Mouse (Mus musculus) cerebellum, adult 2 months (tissue): ENCODE measurements at regions not wholly inside any gene's neighbourhood (a gene's known extent, or its start where the extent isn't known, plus 50 kb on each side); places are given as distances from the start of the nearest gene placed in this dataset.

Experiments
- DNase-seq, 2 experiments: peaks; one replicate each; pipeline ENCODE4 v3.0.0; 2021
- H3K27ac ChIP-seq: fragments of 200-500 bp; 2 replicates; pipeline ENCODE4 v1.5.1; 2012; ENCODE audit warnings: low read length, control low read depth, inconsistent platforms; ENCODE audit not compliant: insufficient read depth
- H3K27me3 ChIP-seq: fragments of 200-500 bp; 2 replicates; pipeline ENCODE4 v1.6.1; 2012; ENCODE audit warnings: inconsistent platforms, mild to moderate bottlenecking, low read length, moderate library complexity; ENCODE audit not compliant: control insufficient read depth, insufficient read depth
- H3K4me1 ChIP-seq: fragments of 200-500 bp; 2 replicates; pipeline ENCODE4 v1.6.1; 2011; ENCODE audit warnings: low read length; ENCODE audit not compliant: control insufficient read depth, insufficient read depth
- H3K4me3 ChIP-seq: fragments of 200-500 bp; replicated peaks from 2 replicates; pipeline ENCODE3; 2011; ENCODE audit warnings: mild to moderate bottlenecking, low read depth, low read length, control low read depth; ENCODE audit not compliant: insufficient read depth
- CTCF ChIP-seq: fragments of 200-500 bp; IDR thresholded peaks from 2 replicates; pipeline ENCODE4 v1.5.1; 2011; ENCODE audit warnings: low read depth, mild to moderate bottlenecking, control low read depth, low read length, moderate library complexity, borderline replicate concordance; ENCODE audit not compliant: insufficient read depth
- POLR2A ChIP-seq: fragments of 200-500 bp; IDR thresholded peaks from 2 replicates; pipeline ENCODE4 v1.6.1; 2011; ENCODE audit warnings: low read length, control low read depth, borderline replicate concordance; ENCODE audit not compliant: insufficient read depth
- WGBS: fragments of 180-500 bp; shearing (Covaris S2); methylation state at CpG from one replicate; pipeline ENCODE4 v1.1.7; 2018; 5-methylcytosine and 5-hydroxymethylcytosine counted together

DNA sequence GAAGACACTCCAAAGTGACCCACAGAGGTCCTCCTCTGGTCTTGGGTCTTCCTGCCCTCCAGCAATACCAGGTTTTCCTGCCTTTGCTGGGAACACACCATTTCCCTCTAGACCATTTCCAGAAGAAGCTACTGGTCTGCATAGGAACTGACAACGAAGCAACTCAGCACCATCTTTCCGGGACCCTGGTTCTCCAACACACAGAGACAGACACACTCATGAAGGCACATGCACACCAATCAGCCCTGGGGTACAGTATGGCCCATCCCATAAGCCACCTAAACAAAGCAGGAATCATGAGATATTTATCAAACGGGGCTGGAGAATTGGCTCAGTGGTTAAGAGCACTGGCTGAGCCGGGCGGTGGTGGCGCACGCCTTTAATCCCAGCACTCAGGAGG is 80.4 kb upstream of the Calm2 start:
- TF ChIP-seq POLR2A (no peak), CTCF (no peak)
- no peak for DNase-seq
- H3K27ac ChIP-seq, result no peak overlapping the region
- H3K27me3 ChIP-seq, result no peaks in the 10 kb centered on the region
- no peak overlapping the region for H3K4me3 ChIP-seq
- H3K4me1 ChIP-seq, result peaks cover 13% of the 10 kb centered on the region
- 97% methylated on average over 7 of the region's 7 CpGs for WGBS

GRCm38 (mm10) chr17:87530162-87530817 is 83.6 kb upstream of the Calm2 start:
- H3K27ac ChIP-seq, result peak overlapping the region; percentile 49
- peak; percentile 17; the same call in 1 of the 2 replicates for TF ChIP-seq POLR2A
- TF ChIP-seq CTCF, result peak; percentile 71
- 16% methylated on average over 29 of the region's 29 CpGs for WGBS

DNA sequence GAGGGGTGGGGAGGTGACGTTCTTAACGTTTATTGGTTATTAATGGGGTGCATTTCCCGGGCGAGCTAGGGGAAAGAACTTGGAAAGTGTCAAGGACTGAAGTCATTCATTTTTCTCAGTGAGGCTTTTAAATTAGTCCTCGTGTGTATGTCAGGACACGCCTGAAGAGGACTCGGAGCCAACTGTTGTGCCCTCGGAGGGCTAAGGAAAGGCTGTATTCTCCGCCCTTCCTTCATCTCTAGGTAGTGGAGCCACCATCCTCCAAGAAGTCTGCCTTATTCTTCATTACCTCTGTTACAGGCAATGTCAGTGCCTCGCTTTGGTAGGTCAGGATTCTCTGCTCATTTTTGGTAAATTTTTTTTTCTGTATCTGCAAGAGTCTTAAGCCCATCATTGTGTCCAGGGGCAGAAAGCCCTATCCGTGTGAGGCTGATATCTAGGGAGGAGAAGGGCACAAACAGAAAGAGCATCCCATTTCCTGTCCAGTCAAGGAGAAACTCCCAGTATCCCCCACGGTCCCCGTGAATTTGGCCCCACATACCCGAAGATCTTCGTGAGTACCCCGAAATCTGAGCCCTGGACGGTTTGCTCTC is 84.2 kb upstream of the Calm2 start:
- TF ChIP-seq POLR2A (no peak), CTCF (no peak)
- DNase-seq, result peak in 1 of 2 experiments; percentile 30
- no peak overlapping the region for H3K27ac ChIP-seq

More at GRCm38 (mm10) chr17:87530162-87530817, 83.6 kb upstream of the Calm2 start:
- Histone ChIP-seq H3K4me3 (peak overlapping the region; percentile 78), H3K4me1 (peaks cover 7% of the 10 kb centered on the region), H3K27me3 (no peaks in the 10 kb centered on the region)
- peak; percentile 81 to 91 for DNase-seq

DNA sequence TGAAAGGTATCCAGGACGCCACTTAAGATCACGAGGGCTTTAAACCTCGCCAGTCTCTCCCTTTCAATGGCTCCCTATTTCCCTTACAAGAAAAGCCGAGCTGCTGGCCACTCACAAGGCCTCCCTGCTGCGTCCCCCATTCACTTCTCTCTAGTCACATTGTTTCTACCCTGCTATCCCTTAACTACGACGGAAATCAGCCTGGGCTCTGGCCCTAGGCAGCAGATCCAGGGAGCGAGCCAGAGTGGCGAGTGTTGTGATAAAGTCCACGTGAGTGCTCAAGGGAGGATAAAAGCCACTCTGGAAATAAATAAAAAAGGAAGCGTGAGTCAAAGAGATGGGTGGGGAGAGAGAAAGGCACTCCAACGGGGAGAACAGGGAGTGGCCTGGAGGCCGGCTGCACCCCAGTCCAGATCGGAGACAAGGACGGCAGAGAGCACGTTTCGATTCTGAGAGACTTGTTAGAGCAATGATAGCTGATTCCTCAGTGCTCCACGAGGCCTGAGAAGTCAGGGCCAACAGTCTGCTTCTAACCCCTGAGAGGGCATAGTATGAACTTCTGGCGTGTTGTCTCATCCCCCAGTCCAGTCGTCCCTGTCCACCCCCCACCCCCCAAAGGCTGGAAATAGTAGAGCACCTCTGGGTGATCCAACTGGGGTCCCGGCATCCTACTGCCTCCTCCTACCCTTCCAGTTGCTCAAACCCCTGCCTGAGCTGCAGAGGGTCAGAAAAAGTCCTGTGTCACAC is 84.8 kb upstream of the Calm2 start:
- Histone ChIP-seq H3K4me1 (peaks cover 7% of the 10 kb centered on the region), H3K27me3 (no peaks in the 10 kb centered on the region), H3K4me3 (peak overlapping the region; percentile 78), H3K27ac (no peak overlapping the region)
- peak; percentile 15 to 23 for DNase-seq
- TF ChIP-seq CTCF, result no peak
- WGBS, result 16% methylated on average over 21 of the region's 21 CpGs

More for the DNA sequence above, 84.2 kb upstream of the Calm2 start:
- peak overlapping the region; percentile 78 for H3K4me3 ChIP-seq
- no peaks in the 10 kb centered on the region for H3K27me3 ChIP-seq
- peaks cover 7% of the 10 kb centered on the region for H3K4me1 ChIP-seq
- 9% methylated on average over 17 of the region's 17 CpGs for WGBS

GRCm38 (mm10) chr17:87532158-87532545 is 85.4 kb upstream of the Calm2 start:
- TF ChIP-seq POLR2A (no peak), CTCF (no peak)
- no peaks in the 10 kb centered on the region for H3K27me3 ChIP-seq
- no peak overlapping the region for H3K4me3 ChIP-seq
- 60% methylated on average over 9 of the region's 9 CpGs for WGBS
- no peak overlapping the region for H3K27ac ChIP-seq
- no peak for DNase-seq
- peaks cover 7% of the 10 kb centered on the region for H3K4me1 ChIP-seq

DNA sequence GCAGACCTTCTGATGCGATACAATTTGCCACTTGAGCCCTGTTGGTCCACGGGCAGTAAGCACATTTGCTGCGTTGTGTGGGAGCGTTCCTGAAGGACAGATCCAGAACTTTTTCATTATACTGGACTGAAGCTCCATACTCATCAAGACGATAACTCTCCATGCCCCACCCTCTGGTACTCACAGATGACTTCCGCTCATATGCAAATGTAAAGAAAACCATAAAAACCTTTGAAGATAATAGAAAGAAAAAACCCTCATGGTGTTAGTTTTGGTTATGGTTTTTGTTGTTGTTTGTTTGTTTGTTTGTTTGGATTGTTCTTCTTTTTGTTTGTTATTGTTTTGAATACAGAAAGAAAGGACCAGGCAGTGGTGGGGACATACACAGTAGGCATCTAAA is 86.0 kb upstream of the Calm2 start:
- no peaks in the 10 kb centered on the region for H3K27me3 ChIP-seq
- H3K4me3 ChIP-seq, result no peak overlapping the region
- H3K27ac ChIP-seq, result no peak overlapping the region
- TF ChIP-seq CTCF (no peak), POLR2A (no peak)
- H3K4me1 ChIP-seq, result peaks cover 7% of the 10 kb centered on the region
- no peak for DNase-seq
- 72% methylated on average over 6 of the region's 6 CpGs for WGBS

- H3K27me3 ChIP-seq, result no peaks in the 10 kb centered on the region
- no peak overlapping the region for H3K27ac ChIP-seq
- WGBS, result 87% methylated on average over 6 of the region's 6 CpGs
- H3K4me1 ChIP-seq, result no peaks in the 10 kb centered on the region
- TF ChIP-seq CTCF (no peak), POLR2A (no peak)
- H3K4me3 ChIP-seq, result no peak overlapping the region
- no peak for DNase-seq
Observed at GRCm38 (mm10) chr17:87549568-87549967, 86.2 kb upstream of the Epcam start.
